Mouse (Mus musculus) brain, embryonic 14.5 days (tissue): ENCODE data around the gene St3gal5.

ENCODE experiments used
- CTCF ChIP-seq: fragments of 200-500 bp; IDR thresholded peaks from 2 replicates; pipeline ENCODE4 v1.5.1; 2012; ENCODE audit warnings: inconsistent platforms, mild to moderate bottlenecking, moderate library complexity, borderline replicate concordance; ENCODE audit not compliant: insufficient read depth, insufficient read length; ENCODE audit errors: extremely low read depth
- POLR2A ChIP-seq: fragments of 200-500 bp; IDR thresholded peaks from 2 replicates; pipeline ENCODE4 v1.6.1; 2012; ENCODE audit warnings: mild to moderate bottlenecking, inconsistent platforms, borderline replicate concordance; ENCODE audit not compliant: poor library complexity, insufficient read depth, insufficient read length, severe bottlenecking; ENCODE audit errors: extremely low read depth

DNA sequence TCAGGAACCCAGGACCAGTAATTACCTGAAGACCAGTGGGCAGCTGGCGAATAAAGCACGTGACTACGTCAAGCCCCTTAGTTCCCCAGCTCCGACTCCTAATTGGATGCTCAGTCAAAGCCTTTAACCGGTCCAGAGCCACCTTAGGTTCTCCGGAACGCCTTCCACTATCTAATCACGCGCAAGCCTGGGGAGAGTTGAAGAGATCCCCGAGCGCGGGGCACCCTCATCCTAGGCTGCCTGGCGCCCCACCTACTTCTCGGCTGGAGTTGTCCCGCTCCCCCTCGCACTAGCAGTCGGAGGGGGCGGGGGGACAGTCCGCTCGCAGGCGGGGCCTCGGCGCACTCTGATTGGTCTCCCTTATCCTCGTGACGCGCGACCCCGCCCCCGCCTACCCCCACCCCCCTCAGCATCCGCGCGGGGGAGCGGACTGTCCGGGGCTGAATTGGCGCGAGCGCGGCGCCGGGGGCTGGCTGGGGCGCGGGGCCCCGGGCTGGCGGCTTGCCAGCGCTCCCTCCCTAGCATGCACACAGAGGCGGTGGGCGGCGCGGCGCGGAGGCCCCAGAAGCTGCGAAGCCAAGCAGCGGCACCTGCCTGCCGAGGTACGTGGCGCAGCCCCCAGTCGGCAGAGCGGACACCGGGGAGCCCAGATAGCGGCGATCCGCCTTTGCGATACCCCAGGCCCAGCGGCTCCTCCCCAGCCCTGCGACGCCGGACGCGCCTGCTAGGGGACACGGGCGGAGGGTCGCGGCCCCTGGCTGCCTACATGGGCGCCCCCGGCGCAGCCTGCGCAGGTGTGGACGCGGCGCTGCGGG is at the start of gene St3gal5:
- TF ChIP-seq POLR2A, result peak; percentile 86
- TF ChIP-seq CTCF, result 0 out of 2 replicates have a peak, but pooled peaks have one; percentile 17
